Mouse (Mus musculus): ENCODE measurements at regions not wholly inside any gene's neighbourhood (a gene's known extent, or its start where the extent isn't known, plus 50 kb on each side); places are given as distances from the start of the nearest gene placed in this dataset.

GRCm38 (mm10) chr4:23341240-23341639 lies 853.1 kb upstream of the Pou3f2 start:
- H3K27ac ChIP-seq (ENCODE audit: low read depth), result no peak overlapping the region
- no peaks in the 10 kb centered on the region for H3K9me3 ChIP-seq (replicated peaks; ENCODE audit: control insufficient read depth, low read length)
- no peak overlapping the region for H3K9ac ChIP-seq (replicated peaks; ENCODE audit: low read depth, low read length)
- H3K4me1 ChIP-seq (ENCODE audit: control insufficient read depth, insufficient read depth), result no peaks in the 10 kb centered on the region
- 72% methylated on average over 8 of the region's 8 CpGs for WGBS
- no peaks in the 10 kb centered on the region for H3K36me3 ChIP-seq (replicated peaks; ENCODE audit: control insufficient read depth, insufficient read depth, low read length)
- TF ChIP-seq EP300 (IDR thresholded peaks at IDR 0.05; ENCODE audit: low read depth) (no peak), CTCF (IDR thresholded peaks at IDR 0.05; ENCODE audit: low read depth) (no peak)
- H3K4me3 ChIP-seq (ENCODE audit: low read depth, low read length), result no peak overlapping the region
- ATAC-seq (ENCODE audit: insufficient read depth, low read depth) (no peak), DNase-seq (ENCODE audit: low spot score) (no peak)
- no peaks in the 10 kb centered on the region for H3K27me3 ChIP-seq (ENCODE audit: control insufficient read depth, insufficient read depth, low read length)
- H3K4me2 ChIP-seq (ENCODE audit: low read depth, low read length), result no peak overlapping the region

DNA sequence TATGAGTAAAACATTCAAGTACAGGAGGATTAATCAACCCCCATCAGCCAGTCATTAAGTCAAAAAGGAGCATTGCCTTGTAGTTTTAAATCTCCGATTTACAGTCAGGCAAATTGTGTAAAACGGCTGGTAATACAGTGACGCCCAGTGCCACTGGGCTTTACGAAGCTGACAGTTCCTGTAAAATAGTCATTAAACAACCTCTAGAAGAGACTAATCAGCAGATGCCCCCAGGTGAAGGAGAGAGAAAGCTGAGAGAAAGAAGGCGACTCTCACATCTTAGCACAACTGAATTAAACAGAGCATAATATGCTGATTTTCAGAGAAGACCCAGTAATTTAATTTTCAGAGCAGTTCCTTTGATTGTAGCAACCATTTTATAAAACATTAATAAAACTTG lies 850.3 kb upstream of the Pou3f2 start:
- DNase-seq (ENCODE audit: low spot score), result no peak
- TF ChIP-seq EP300 (IDR thresholded peaks at IDR 0.05; ENCODE audit: low read depth) (no peak), CTCF (IDR thresholded peaks at IDR 0.05; ENCODE audit: low read depth) (no peak)
- H3K27me3 ChIP-seq (ENCODE audit: control insufficient read depth, insufficient read depth, low read length), result no peaks in the 10 kb centered on the region
- 77% methylated on average over 5 of the region's 5 CpGs for WGBS
- no peaks in the 10 kb centered on the region for H3K9me3 ChIP-seq (replicated peaks; ENCODE audit: control insufficient read depth, low read length)
- H3K4me1 ChIP-seq (ENCODE audit: control insufficient read depth, insufficient read depth), result no peaks in the 10 kb centered on the region
- H3K4me2 ChIP-seq (ENCODE audit: low read depth, low read length), result no peak overlapping the region
- H3K4me3 ChIP-seq (ENCODE audit: low read depth, low read length), result no peak overlapping the region
- ATAC-seq (ENCODE audit: insufficient read depth, low read depth), result no peak
- no peaks in the 10 kb centered on the region for H3K36me3 ChIP-seq (replicated peaks; ENCODE audit: control insufficient read depth, insufficient read depth, low read length)
- no peak overlapping the region for H3K27ac ChIP-seq (ENCODE audit: low read depth)
- H3K9ac ChIP-seq (replicated peaks; ENCODE audit: low read depth, low read length), result no peak overlapping the region

GRCm38 (mm10) chr4:23300617-23301016 lies 812.5 kb upstream of the Pou3f2 start:
- Histone ChIP-seq H3K27me3 (ENCODE audit: control insufficient read depth, insufficient read depth, low read length) (no peaks in the 10 kb centered on the region), H3K4me1 (ENCODE audit: control insufficient read depth, insufficient read depth) (no peaks in the 10 kb centered on the region), H3K9me3 (replicated peaks; ENCODE audit: control insufficient read depth, low read length) (no peaks in the 10 kb centered on the region), H3K36me3 (replicated peaks; ENCODE audit: control insufficient read depth, insufficient read depth, low read length) (no peaks in the 10 kb centered on the region), H3K9ac (replicated peaks; ENCODE audit: low read depth, low read length) (no peak overlapping the region), H3K4me3 (ENCODE audit: low read depth, low read length) (no peak overlapping the region), H3K27ac (ENCODE audit: low read depth) (no peak overlapping the region), H3K4me2 (ENCODE audit: low read depth, low read length) (no peak overlapping the region)
- ATAC-seq (ENCODE audit: insufficient read depth, low read depth) (no peak), DNase-seq (ENCODE audit: low spot score) (no peak)
- 23% methylated on average over 2 of the region's 2 CpGs for WGBS
- TF ChIP-seq CTCF (IDR thresholded peaks at IDR 0.05; ENCODE audit: low read depth), result no peak
- no peak for TF ChIP-seq EP300 (IDR thresholded peaks at IDR 0.05; ENCODE audit: low read depth)

- WGBS, result 56% methylated on average over 6 of the region's 6 CpGs
- Histone ChIP-seq H3K9ac (replicated peaks; ENCODE audit: low read depth, low read length) (no peak overlapping the region), H3K4me3 (ENCODE audit: low read depth, low read length) (no peak overlapping the region), H3K9me3 (replicated peaks; ENCODE audit: control insufficient read depth, low read length) (no peaks in the 10 kb centered on the region), H3K27ac (ENCODE audit: low read depth) (no peak overlapping the region), H3K4me2 (ENCODE audit: low read depth, low read length) (no peak overlapping the region), H3K36me3 (replicated peaks; ENCODE audit: control insufficient read depth, insufficient read depth, low read length) (no peaks in the 10 kb centered on the region), H3K27me3 (ENCODE audit: control insufficient read depth, insufficient read depth, low read length) (no peaks in the 10 kb centered on the region), H3K4me1 (ENCODE audit: control insufficient read depth, insufficient read depth) (no peaks in the 10 kb centered on the region)
- TF ChIP-seq CTCF (IDR thresholded peaks at IDR 0.05; ENCODE audit: low read depth) (no peak), EP300 (IDR thresholded peaks at IDR 0.05; ENCODE audit: low read depth) (no peak)
- no peak for ATAC-seq (ENCODE audit: insufficient read depth, low read depth)
- no peak for DNase-seq (ENCODE audit: low spot score)
Observed at GRCm38 (mm10) chr4:23280087-23280486, 791.9 kb upstream of the Pou3f2 start.

- H3K9me3 ChIP-seq (replicated peaks; ENCODE audit: control insufficient read depth, low read length), result no peaks in the 10 kb centered on the region
- H3K4me1 ChIP-seq (ENCODE audit: control insufficient read depth, insufficient read depth), result no peaks in the 10 kb centered on the region
- no peak overlapping the region for H3K27ac ChIP-seq (ENCODE audit: low read depth)
- WGBS, result 57% methylated on average over 5 of the region's 5 CpGs
- no peak for TF ChIP-seq EP300 (IDR thresholded peaks at IDR 0.05; ENCODE audit: low read depth)
- no peak for TF ChIP-seq CTCF (IDR thresholded peaks at IDR 0.05; ENCODE audit: low read depth)
- DNase-seq (ENCODE audit: low spot score), result no peak
- H3K4me3 ChIP-seq (ENCODE audit: low read depth, low read length), result no peak overlapping the region
- no peaks in the 10 kb centered on the region for H3K36me3 ChIP-seq (replicated peaks; ENCODE audit: control insufficient read depth, insufficient read depth, low read length)
- H3K9ac ChIP-seq (replicated peaks; ENCODE audit: low read depth, low read length), result no peak overlapping the region
- ATAC-seq (ENCODE audit: insufficient read depth, low read depth), result no peak
- no peaks in the 10 kb centered on the region for H3K27me3 ChIP-seq (ENCODE audit: control insufficient read depth, insufficient read depth, low read length)
- H3K4me2 ChIP-seq (ENCODE audit: low read depth, low read length), result no peak overlapping the region
Observed at GRCm38 (mm10) chr4:23275203-23275602, 787.0 kb upstream of the Pou3f2 start.

DNA sequence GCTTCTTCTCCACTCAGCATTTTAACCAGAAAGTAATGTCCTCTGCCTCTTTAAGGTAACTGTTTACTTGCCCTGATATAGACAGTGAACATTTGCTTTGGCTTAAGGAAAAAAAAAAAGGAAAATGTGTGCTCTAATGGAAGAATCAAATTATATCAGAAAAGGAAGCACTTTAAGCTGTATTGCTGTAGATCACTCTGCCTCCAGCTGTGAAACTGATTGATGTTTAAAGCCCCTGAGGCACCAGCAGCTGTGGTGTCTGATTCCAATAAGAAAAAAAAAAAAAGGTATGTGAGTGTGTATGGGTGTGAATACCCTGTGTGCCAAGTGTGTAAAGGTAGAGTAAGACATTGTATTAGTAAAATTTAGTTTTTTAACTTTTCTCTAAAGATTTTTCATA lies 783.8 kb upstream of the Pou3f2 start:
- no peaks in the 10 kb centered on the region for H3K36me3 ChIP-seq (replicated peaks; ENCODE audit: control insufficient read depth, insufficient read depth, low read length)
- DNase-seq (ENCODE audit: low spot score), result no peak
- no peaks in the 10 kb centered on the region for H3K4me1 ChIP-seq (ENCODE audit: control insufficient read depth, insufficient read depth)
- H3K27ac ChIP-seq (ENCODE audit: low read depth), result no peak overlapping the region
- H3K4me2 ChIP-seq (ENCODE audit: low read depth, low read length), result no peak overlapping the region
- H3K9me3 ChIP-seq (replicated peaks; ENCODE audit: control insufficient read depth, low read length), result no peaks in the 10 kb centered on the region
- H3K27me3 ChIP-seq (ENCODE audit: control insufficient read depth, insufficient read depth, low read length), result no peaks in the 10 kb centered on the region
- ATAC-seq (ENCODE audit: insufficient read depth, low read depth), result no peak
- TF ChIP-seq EP300 (IDR thresholded peaks at IDR 0.05; ENCODE audit: low read depth) (no peak), CTCF (IDR thresholded peaks at IDR 0.05; ENCODE audit: low read depth) (no peak)
- no peak overlapping the region for H3K4me3 ChIP-seq (ENCODE audit: low read depth, low read length)
- no peak overlapping the region for H3K9ac ChIP-seq (replicated peaks; ENCODE audit: low read depth, low read length)
